Mouse (Mus musculus): ENCODE data around the gene Gas2l2. TPM values are rescaled to one million over a fixed set of nuclear protein-coding genes. Genes with fewer than 3 reads are reported as not detected.
A peak's percentile ranks its signal among the peaks of the same experiment; 100 is the strongest.

Gas2l2 gene
- polyA plus RNA-seq, 1 experiment: not detected

GRCm38 (mm10) chr11:83448927-83449236 is 19.6 kb upstream of the Gas2l2 start:
- peak overlapping the region; percentile 40 for H3K27ac ChIP-seq (ENCODE audit: insufficient read depth, low read length)
- peaks cover 12% of the 10 kb centered on the region for H3K4me1 ChIP-seq (ENCODE audit: control insufficient read depth, insufficient read depth, low read length)
- no peaks in the 10 kb centered on the region for H3K9me3 ChIP-seq (replicated peaks; ENCODE audit: control insufficient read depth, insufficient read depth, low read length, poor library complexity, severe bottlenecking)
- no peaks in the 10 kb centered on the region for H3K36me3 ChIP-seq (ENCODE audit: control insufficient read depth, insufficient read depth, low read length, poor library complexity, severe bottlenecking)
- H3K9ac ChIP-seq (ENCODE audit: low read depth, poor library complexity, severe bottlenecking): no peak overlapping the region
- TF ChIP-seq EP300 (IDR thresholded peaks at IDR 0.05; ENCODE audit: insufficient read depth, low read depth, low read length) (no peak), CTCF (IDR thresholded peaks at IDR 0.05; ENCODE audit: low read depth, low read length) (no peak)
- no peak overlapping the region for H3K4me3 ChIP-seq (ENCODE audit: low read depth, low read length)
- H3K27me3 ChIP-seq (ENCODE audit: control insufficient read depth, insufficient read depth, low read length, poor library complexity, severe bottlenecking): no peaks in the 10 kb centered on the region

DNA sequence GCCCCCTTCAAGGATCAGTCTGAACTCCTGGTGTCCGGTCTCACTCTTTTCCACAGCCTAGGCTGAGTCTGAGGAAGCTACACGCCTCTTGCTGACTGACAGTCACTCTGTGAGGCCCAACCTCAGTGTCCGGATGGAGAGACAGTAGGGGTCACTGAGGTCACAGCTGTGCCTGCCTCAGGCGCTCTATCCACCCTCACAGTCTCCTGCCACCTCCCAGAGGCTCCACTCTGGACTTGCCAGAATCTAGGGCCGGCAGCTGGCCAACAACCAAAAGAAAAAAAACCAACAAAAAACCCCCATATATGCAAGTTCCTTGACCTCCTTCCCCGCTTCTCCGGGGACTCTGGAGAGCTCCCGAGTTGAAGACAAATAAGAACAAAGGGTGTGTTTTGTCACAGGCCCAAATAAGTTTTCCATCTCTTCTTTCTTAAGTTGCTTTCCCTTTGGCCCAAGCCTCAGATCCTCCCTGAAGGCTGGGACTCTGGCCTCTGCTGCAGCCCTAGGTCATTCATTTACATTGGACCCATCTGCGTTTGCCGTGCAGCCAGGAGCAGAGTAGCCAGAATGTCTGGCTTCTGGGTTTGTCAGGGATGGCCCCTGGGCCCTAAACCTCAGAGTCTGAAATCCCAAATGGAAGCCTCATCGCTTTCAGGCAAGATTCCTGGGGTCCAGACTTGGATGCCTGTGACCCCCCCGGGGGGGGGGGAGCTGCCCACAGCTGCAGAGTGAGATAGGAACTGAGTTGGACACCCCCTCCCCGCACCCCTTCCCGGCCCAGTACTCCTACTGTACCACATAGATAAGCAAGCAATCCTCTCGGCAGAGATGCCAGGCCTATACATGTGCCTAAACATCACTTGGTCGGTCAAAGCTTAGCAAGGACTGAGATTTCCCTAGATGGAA is 19.0 kb upstream of the Gas2l2 start:
- no peak overlapping the region; the same call in 1 of the 2 replicates for H3K27ac ChIP-seq (ENCODE audit: insufficient read depth, low read length)
- no peaks in the 10 kb centered on the region for H3K36me3 ChIP-seq (ENCODE audit: control insufficient read depth, insufficient read depth, low read length, poor library complexity, severe bottlenecking)
- no peak for TF ChIP-seq CTCF (IDR thresholded peaks at IDR 0.05; ENCODE audit: low read depth, low read length)
- TF ChIP-seq POLR2A (IDR thresholded peaks at IDR 0.05; ENCODE audit: insufficient read depth, low read length): no peak
- TF ChIP-seq EP300 (IDR thresholded peaks at IDR 0.05; ENCODE audit: insufficient read depth, low read depth, low read length): peak; percentile 60; the same call in 1 of the 2 replicates
- H3K4me3 ChIP-seq (ENCODE audit: low read depth, low read length): no peak overlapping the region
- H3K4me1 ChIP-seq (ENCODE audit: control insufficient read depth, insufficient read depth, low read length): peaks cover 12% of the 10 kb centered on the region
- no peak overlapping the region for H3K9ac ChIP-seq (ENCODE audit: low read depth, poor library complexity, severe bottlenecking)
- H3K9me3 ChIP-seq (replicated peaks; ENCODE audit: control insufficient read depth, insufficient read depth, low read length, poor library complexity, severe bottlenecking): no peaks in the 10 kb centered on the region
- no peaks in the 10 kb centered on the region for H3K27me3 ChIP-seq (ENCODE audit: control insufficient read depth, insufficient read depth, low read length, poor library complexity, severe bottlenecking)

GRCm38 (mm10) chr11:83447612-83448011 is 18.4 kb upstream of the Gas2l2 start:
- Histone ChIP-seq H3K9ac (ENCODE audit: low read depth, poor library complexity, severe bottlenecking) (no peak overlapping the region), H3K27me3 (ENCODE audit: control insufficient read depth, insufficient read depth, low read length, poor library complexity, severe bottlenecking) (no peaks in the 10 kb centered on the region), H3K27ac (ENCODE audit: insufficient read depth, low read length) (no peak overlapping the region; the same call in 1 of the 2 replicates), H3K36me3 (ENCODE audit: control insufficient read depth, insufficient read depth, low read length, poor library complexity, severe bottlenecking) (no peaks in the 10 kb centered on the region), H3K4me3 (ENCODE audit: low read depth, low read length) (no peak overlapping the region), H3K4me1 (ENCODE audit: control insufficient read depth, insufficient read depth, low read length) (peaks cover 12% of the 10 kb centered on the region), H3K9me3 (replicated peaks; ENCODE audit: control insufficient read depth, insufficient read depth, low read length, poor library complexity, severe bottlenecking) (no peaks in the 10 kb centered on the region)
- TF ChIP-seq EP300 (IDR thresholded peaks at IDR 0.05; ENCODE audit: insufficient read depth, low read depth, low read length): no peak
- no peak for TF ChIP-seq POLR2A (IDR thresholded peaks at IDR 0.05; ENCODE audit: insufficient read depth, low read length)
- TF ChIP-seq CTCF (IDR thresholded peaks at IDR 0.05; ENCODE audit: low read depth, low read length): no peak

GRCm38 (mm10) chr11:83445001-83445400 is 15.7 kb upstream of the Gas2l2 start:
- no peak for TF ChIP-seq POLR2A (IDR thresholded peaks at IDR 0.05; ENCODE audit: insufficient read depth, low read length)
- TF ChIP-seq EP300 (IDR thresholded peaks at IDR 0.05; ENCODE audit: insufficient read depth, low read depth, low read length): no peak
- peak overlapping the region; percentile 29 for H3K4me3 ChIP-seq (ENCODE audit: low read depth, low read length)
- peaks cover 12% of the 10 kb centered on the region for H3K4me1 ChIP-seq (ENCODE audit: control insufficient read depth, insufficient read depth, low read length)
- H3K27me3 ChIP-seq (ENCODE audit: control insufficient read depth, insufficient read depth, low read length, poor library complexity, severe bottlenecking): no peaks in the 10 kb centered on the region
- H3K27ac ChIP-seq (ENCODE audit: insufficient read depth, low read length): no peak overlapping the region
- H3K9me3 ChIP-seq (replicated peaks; ENCODE audit: control insufficient read depth, insufficient read depth, low read length, poor library complexity, severe bottlenecking): no peaks in the 10 kb centered on the region
- H3K36me3 ChIP-seq (ENCODE audit: control insufficient read depth, insufficient read depth, low read length, poor library complexity, severe bottlenecking): no peaks in the 10 kb centered on the region
- H3K9ac ChIP-seq (ENCODE audit: low read depth, poor library complexity, severe bottlenecking): peak overlapping the region; percentile 48

- Histone ChIP-seq H3K27ac (ENCODE audit: insufficient read depth, low read length) (no peak overlapping the region), H3K4me3 (ENCODE audit: low read depth, low read length) (peak overlapping the region; percentile 15; the same call in 1 of the 2 replicates), H3K9ac (ENCODE audit: low read depth, poor library complexity, severe bottlenecking) (0 out of 2 replicates have a peak overlapping the region, but pooled peaks have one; percentile 48), H3K27me3 (ENCODE audit: control insufficient read depth, insufficient read depth, low read length, poor library complexity, severe bottlenecking) (no peaks in the 10 kb centered on the region), H3K36me3 (ENCODE audit: control insufficient read depth, insufficient read depth, low read length, poor library complexity, severe bottlenecking) (no peaks in the 10 kb centered on the region), H3K9me3 (replicated peaks; ENCODE audit: control insufficient read depth, insufficient read depth, low read length, poor library complexity, severe bottlenecking) (no peaks in the 10 kb centered on the region), H3K4me1 (ENCODE audit: control insufficient read depth, insufficient read depth, low read length) (peaks cover 11% of the 10 kb centered on the region)
- TF ChIP-seq POLR2A (IDR thresholded peaks at IDR 0.05; ENCODE audit: insufficient read depth, low read length) (no peak), EP300 (IDR thresholded peaks at IDR 0.05; ENCODE audit: insufficient read depth, low read depth, low read length) (no peak), CTCF (IDR thresholded peaks at IDR 0.05; ENCODE audit: low read depth, low read length) (no peak)
Observed at GRCm38 (mm10) chr11:83443824-83444223, 14.6 kb upstream of the Gas2l2 start.

DNA sequence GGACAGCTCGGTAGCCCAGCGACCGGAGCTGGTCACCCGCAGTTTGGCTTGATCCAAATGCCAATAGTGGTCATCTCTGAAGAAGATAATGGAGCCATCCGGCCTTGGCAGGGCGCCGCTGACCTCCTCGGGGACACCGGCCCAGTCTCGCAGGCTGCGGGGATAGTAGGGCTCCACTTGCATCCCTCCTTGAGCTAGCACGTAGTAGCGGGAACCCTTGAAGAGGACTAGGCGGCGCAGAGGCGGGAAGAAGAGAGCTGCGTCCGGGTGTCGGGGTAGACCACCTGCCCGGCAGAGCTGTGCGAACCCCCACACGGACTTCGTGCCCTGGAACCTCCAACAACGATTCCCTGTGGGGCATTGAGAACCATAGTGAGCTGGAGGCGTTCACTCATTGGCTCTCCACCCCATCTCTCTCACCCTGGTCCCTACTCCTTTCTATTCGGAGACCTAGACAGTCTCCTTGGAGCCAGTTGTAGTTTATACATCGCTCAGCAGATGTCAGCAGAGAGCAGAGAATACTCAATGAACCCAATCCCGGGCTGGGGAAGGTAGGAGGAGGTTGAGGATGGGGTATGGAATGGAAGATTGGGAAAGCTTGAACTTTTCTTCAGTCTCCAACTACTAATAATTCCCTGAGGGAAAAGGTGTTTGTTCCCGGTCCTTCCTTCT is 13.5 kb upstream of the Gas2l2 start:
- no peaks in the 10 kb centered on the region for H3K9me3 ChIP-seq (replicated peaks; ENCODE audit: control insufficient read depth, insufficient read depth, low read length, poor library complexity, severe bottlenecking)
- TF ChIP-seq CTCF (IDR thresholded peaks at IDR 0.05; ENCODE audit: low read depth, low read length): peak; percentile 40
- no peak for TF ChIP-seq EP300 (IDR thresholded peaks at IDR 0.05; ENCODE audit: insufficient read depth, low read depth, low read length)
- peak overlapping the region; percentile 6; the same call in 1 of the 2 replicates for H3K9ac ChIP-seq (ENCODE audit: low read depth, poor library complexity, severe bottlenecking)
- H3K27ac ChIP-seq (ENCODE audit: insufficient read depth, low read length): no peak overlapping the region
- H3K4me1 ChIP-seq (ENCODE audit: control insufficient read depth, insufficient read depth, low read length): peaks cover 4% of the 10 kb centered on the region
- H3K4me3 ChIP-seq (ENCODE audit: low read depth, low read length): peak overlapping the region; percentile 37
- no peaks in the 10 kb centered on the region for H3K36me3 ChIP-seq (ENCODE audit: control insufficient read depth, insufficient read depth, low read length, poor library complexity, severe bottlenecking)
- no peaks in the 10 kb centered on the region for H3K27me3 ChIP-seq (ENCODE audit: control insufficient read depth, insufficient read depth, low read length, poor library complexity, severe bottlenecking)
